Mouse (Mus musculus): ENCODE measurements around the gene Cpxm1. TPM values are rescaled to one million over a fixed set of nuclear protein-coding genes. Genes with fewer than 3 reads are reported as not detected.

The Cpxm1 gene
- polyA plus RNA-seq, 1 experiment from 2014 or later = 29.9 TPM

DNA sequence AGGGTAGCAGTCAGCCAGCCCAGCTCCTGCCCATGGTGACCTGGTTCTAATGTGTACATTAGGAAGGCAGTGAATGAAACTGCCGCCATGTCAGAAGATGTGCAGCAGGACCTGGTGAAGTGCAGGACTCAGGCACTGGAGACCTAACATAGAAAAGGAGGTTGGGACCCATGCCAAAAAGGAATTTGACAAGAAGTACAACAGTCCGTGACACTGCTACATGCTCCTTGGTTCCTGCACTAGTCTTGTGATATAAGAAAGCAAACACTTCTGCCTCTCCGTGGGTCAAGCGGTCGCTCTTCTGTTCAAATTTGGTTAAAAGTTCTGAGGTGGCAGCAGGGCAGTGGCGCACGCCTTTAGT lies 56.2 kb downstream of the Cpxm1 start:
- no peak overlapping the region for H3K9ac ChIP-seq (ENCODE audit: low read length)
- DNase-seq (ENCODE audit: low spot score) (no peak), ATAC-seq (replicated peaks; ENCODE audit: low FRiP score) (no peak)
- H3K4me1 ChIP-seq (replicated peaks; ENCODE audit: control insufficient read depth, insufficient read depth, low read length) = no peaks in the 10 kb centered on the region
- H3K36me3 ChIP-seq (ENCODE audit: control insufficient read depth, insufficient read depth, low read length) = no peaks in the 10 kb centered on the region
- H3K9me3 ChIP-seq (ENCODE audit: control insufficient read depth, low read length) = no peaks in the 10 kb centered on the region
- no peak overlapping the region for H3K4me2 ChIP-seq (ENCODE audit: low read depth, low read length, severe bottlenecking)
- H3K27ac ChIP-seq (ENCODE audit: low read depth, low read length) = no peak overlapping the region
- H3K27me3 ChIP-seq (ENCODE audit: control insufficient read depth, insufficient read depth, low read length) = no peaks in the 10 kb centered on the region
- WGBS = 90% methylated on average over 7 of the region's 7 CpGs
- H3K4me3 ChIP-seq (ENCODE audit: low read depth, low read length) = no peak overlapping the region

Other genes starting within 250 kb of the Cpxm1 start
- 733 and 765 TPM in 2 replicates for gene Snrpb, start 218.2 kb downstream of the Cpxm1 start, polyA plus RNA-seq (2014; fragmentation: Nextera tagmentation; extraction: Ambion mirVana)
- 0.05 TPM in 1 of 2 replicates, not detected in the other for gene Tmc2, start 202.4 kb downstream of the Cpxm1 start, polyA plus RNA-seq (2014; fragmentation: Nextera tagmentation; extraction: Ambion mirVana)
- gene Nop56, start 123.1 kb downstream of the Cpxm1 start, polyA plus RNA-seq (2014; fragmentation: Nextera tagmentation; extraction: Ambion mirVana) = 375 and 381 TPM in 2 replicates
- 138 and 158 TPM in 2 replicates for gene Idh3b, start 113.0 kb downstream of the Cpxm1 start, polyA plus RNA-seq (2014; fragmentation: Nextera tagmentation; extraction: Ambion mirVana)
- 2.5 and 2.8 TPM in 2 replicates for gene Ebf4, start 102.4 kb downstream of the Cpxm1 start, polyA plus RNA-seq (2014; fragmentation: Nextera tagmentation; extraction: Ambion mirVana)
- not detected in 2 replicates for gene Gm28372, start 7.7 kb upstream of the Cpxm1 start, polyA plus RNA-seq (2014; fragmentation: Nextera tagmentation; extraction: Ambion mirVana)
- gene 1700020A23Rik, start 7.7 kb upstream of the Cpxm1 start, polyA plus RNA-seq (2014; fragmentation: Nextera tagmentation; extraction: Ambion mirVana) = not detected in 2 replicates
- gene Tmem239, start 8.9 kb upstream of the Cpxm1 start, polyA plus RNA-seq (2014; fragmentation: Nextera tagmentation; extraction: Ambion mirVana) = not detected in 2 replicates
- gene Vps16, start 26.8 kb upstream of the Cpxm1 start, polyA plus RNA-seq (2014; fragmentation: Nextera tagmentation; extraction: Ambion mirVana) = 95.8 and 103 TPM in 2 replicates
- gene Pced1a, start 27.1 kb upstream of the Cpxm1 start, polyA plus RNA-seq (2014; fragmentation: Nextera tagmentation; extraction: Ambion mirVana) = 9.6 and 12.2 TPM in 2 replicates
- gene Ptpra, start 52.7 kb upstream of the Cpxm1 start, polyA plus RNA-seq (2014; fragmentation: Nextera tagmentation; extraction: Ambion mirVana) = 116 and 128 TPM in 2 replicates
- gene Mrps26, start 166.2 kb upstream of the Cpxm1 start, polyA plus RNA-seq (2014; fragmentation: Nextera tagmentation; extraction: Ambion mirVana) = 70.5 and 81.0 TPM in 2 replicates
- not detected in 2 replicates for gene Oxt, start 178.6 kb upstream of the Cpxm1 start, polyA plus RNA-seq (2014; fragmentation: Nextera tagmentation; extraction: Ambion mirVana)
- gene Avp, start 185.0 kb upstream of the Cpxm1 start, polyA plus RNA-seq (2014; fragmentation: Nextera tagmentation; extraction: Ambion mirVana) = not detected in 2 replicates
- 20.5 and 21.5 TPM in 2 replicates for gene Fastkd5, start 232.5 kb upstream of the Cpxm1 start, polyA plus RNA-seq (2014; fragmentation: Nextera tagmentation; extraction: Ambion mirVana)
- 17.8 and 21.5 TPM in 2 replicates for gene Ubox5, start 232.5 kb upstream of the Cpxm1 start, polyA plus RNA-seq (2014; fragmentation: Nextera tagmentation; extraction: Ambion mirVana)
- gene Lzts3, start 245.2 kb upstream of the Cpxm1 start, polyA plus RNA-seq (2014; fragmentation: Nextera tagmentation; extraction: Ambion mirVana) = 1.6 and 1.7 TPM in 2 replicates